Mouse (Mus musculus) forebrain, embryonic 10.5 days (tissue): ENCODE results near the gene Ficd. TPM values are rescaled to one million over a fixed set of nuclear protein-coding genes. Genes with fewer than 3 reads are reported as not detected.
"Not testable (repeated sequence)": the region's sequence is repeated elsewhere in the genome, so short reads cannot be mapped to it uniquely, and the experiment has no call there.

Experiments
- DNase-seq: peaks from one replicate; pipeline ENCODE4 v3.0.0-alpha.2; 2017; ENCODE audit warnings: low spot score; ENCODE audit errors: extremely low spot score
- H3K27ac ChIP-seq: fragments of 300-500 bp; sonication (generic); 2 replicates; pipeline ENCODE4 v1.5.1; 2016; ENCODE audit warnings: mild to moderate bottlenecking
- H3K27me3 ChIP-seq: fragments of 300-500 bp; sonication (generic); 2 replicates; pipeline ENCODE4 v1.6.1; 2016; ENCODE audit warnings: mild to moderate bottlenecking; ENCODE audit not compliant: poor library complexity, severe bottlenecking
- H3K36me3 ChIP-seq: fragments of 300-500 bp; sonication (generic); replicated peaks from 2 replicates; pipeline ENCODE4 v1.6.1; 2016; ENCODE audit warnings: mild to moderate bottlenecking, moderate library complexity
- H3K4me1 ChIP-seq: fragments of 300-500 bp; sonication (generic); 2 replicates; pipeline ENCODE4 v1.6.1; 2016
- H3K4me3 ChIP-seq: fragments of 300-500 bp; sonication (generic); 2 replicates; pipeline ENCODE4 v1.5.1; 2016; ENCODE audit warnings: mild to moderate bottlenecking, moderate library complexity
- H3K9me3 ChIP-seq: fragments of 300-500 bp; sonication (generic); 2 replicates; pipeline ENCODE4 v1.6.1; 2016; ENCODE audit warnings: mild to moderate bottlenecking, moderate library complexity
- WGBS: fragments of 180-500 bp; shearing (Covaris S2); methylation state at CpG from one replicate; pipeline ENCODE4 v1.1.7; 2016; 5-methylcytosine and 5-hydroxymethylcytosine counted together
- polyA plus RNA-seq: library from polyadenylated mRNA; unstranded; fragments of >200 nt; fragmentation: Nextera tagmentation; extraction: Ambion mirVana; gene quantifications from 2 replicates; pipeline ENCODE4 v1.2.1, GENCODE M21; 2016

Gene Ficd
- polyA plus RNA-seq, 1 experiment from 2014 or later: 2.9 TPM

- no peak for DNase-seq
- Histone ChIP-seq H3K4me3 (no peak overlapping the region; the same call in 1 of the 2 replicates), H3K9me3 (no peaks in the 10 kb centered on the region), H3K27me3 (no peaks in the 10 kb centered on the region), H3K27ac (no peak overlapping the region), H3K36me3 (peaks cover 61% of the 10 kb centered on the region), H3K4me1 (peaks cover 35% of the 10 kb centered on the region)
- 93% methylated on average over 8 of the region's 8 CpGs for WGBS
Measured at GRCm38 (mm10) chr5:113768806-113769205, 33.2 kb downstream of the Ficd start.

- under 1% methylated on average over 97 of the region's 97 CpGs for WGBS
- no peaks in the 10 kb centered on the region for H3K27me3 ChIP-seq
- DNase-seq: peak; percentile 88
- H3K4me3 ChIP-seq: peak overlapping the region; percentile 100
- H3K27ac ChIP-seq: peak overlapping the region; percentile 97
- H3K9me3 ChIP-seq: no peaks in the 10 kb centered on the region
- peaks cover 59% of the 10 kb centered on the region for H3K36me3 ChIP-seq
- peaks cover 40% of the 10 kb centered on the region for H3K4me1 ChIP-seq
Measured at GRCm38 (mm10) chr5:113771213-113772162, 35.9 kb downstream of the Ficd start.

- H3K27me3 ChIP-seq: no peaks in the 10 kb centered on the region
- peaks cover 40% of the 10 kb centered on the region for H3K4me1 ChIP-seq
- no peaks in the 10 kb centered on the region for H3K9me3 ChIP-seq
- H3K4me3 ChIP-seq: peak within 1 kb of the TSS; percentile 100
- H3K36me3 ChIP-seq: peaks cover 58% of the 10 kb centered on the region
- WGBS: under 1% methylated on average over 49 of the region's 49 CpGs
- H3K27ac ChIP-seq: peak within 1 kb of the TSS; percentile 97
- DNase-seq: peak; percentile 89
Measured at GRCm38 (mm10) chr5:113772450-113772895, 36.9 kb downstream of the Ficd start, which contains the start of the genes Sart3 and Iscu. TSS of gene Sart3 (minus strand) at chr5:113772510. TSS of gene Iscu (plus strand) at chr5:113772748.

GRCm38 (mm10) chr5:113772905-113773519, 37.4 kb downstream of the Ficd start:
- WGBS: 2% methylated on average over 38 of the region's 38 CpGs
- DNase-seq: no peak
- Histone ChIP-seq H3K36me3 (peaks cover 57% of the 10 kb centered on the region), H3K9me3 (no peaks in the 10 kb centered on the region), H3K27me3 (no peaks in the 10 kb centered on the region), H3K27ac (peak overlapping the region; percentile 97), H3K4me3 (peak overlapping the region; percentile 100), H3K4me1 (peaks cover 40% of the 10 kb centered on the region)

DNA sequence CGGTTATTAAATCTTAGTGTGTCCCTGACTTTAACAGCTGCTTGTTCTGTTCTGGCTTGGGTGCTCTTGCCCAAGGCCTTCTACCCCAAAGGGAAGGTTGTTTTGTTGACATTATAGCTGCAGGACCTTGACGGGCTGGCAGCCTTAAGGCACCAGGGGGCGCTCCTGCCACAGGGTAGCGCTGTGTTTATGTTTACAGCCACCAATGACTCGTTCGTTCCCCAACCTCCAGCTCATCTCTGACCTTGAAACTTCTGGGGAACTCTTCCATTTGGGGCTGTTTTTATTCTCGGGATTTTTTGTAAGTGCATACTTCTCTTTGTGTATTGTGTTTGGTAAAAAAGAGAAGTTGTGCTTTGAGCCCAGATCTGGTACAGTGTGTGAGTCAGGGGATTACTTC, 38.1 kb downstream of the Ficd start:
- Histone ChIP-seq H3K36me3 (peaks cover 56% of the 10 kb centered on the region), H3K9me3 (no peaks in the 10 kb centered on the region), H3K27ac (no peak overlapping the region), H3K27me3 (no peaks in the 10 kb centered on the region), H3K4me1 (peaks cover 37% of the 10 kb centered on the region), H3K4me3 (peak overlapping the region; percentile 100)
- DNase-seq: peak; percentile 80
- 3% methylated on average over 7 of the region's 7 CpGs for WGBS

GRCm38 (mm10) chr5:113775585-113775984, 40.0 kb downstream of the Ficd start:
- H3K36me3 ChIP-seq: peaks cover 46% of the 10 kb centered on the region
- no peak overlapping the region for H3K4me3 ChIP-seq
- no peaks in the 10 kb centered on the region for H3K9me3 ChIP-seq
- DNase-seq: no peak
- peaks cover 18% of the 10 kb centered on the region for H3K4me1 ChIP-seq
- no peaks in the 10 kb centered on the region for H3K27me3 ChIP-seq
- 93% methylated on average over 10 of the region's 10 CpGs for WGBS
- no peak overlapping the region for H3K27ac ChIP-seq

- peaks cover 15% of the 10 kb centered on the region for H3K4me1 ChIP-seq
- no peaks in the 10 kb centered on the region for H3K9me3 ChIP-seq
- H3K36me3 ChIP-seq: peaks cover 46% of the 10 kb centered on the region
- no peaks in the 10 kb centered on the region for H3K27me3 ChIP-seq
- DNase-seq: no peak
- no peak overlapping the region for H3K27ac ChIP-seq
- no peak overlapping the region for H3K4me3 ChIP-seq
- 95% methylated on average over 15 of the region's 15 CpGs for WGBS
Measured at GRCm38 (mm10) chr5:113776128-113776895, 40.7 kb downstream of the Ficd start.

DNA sequence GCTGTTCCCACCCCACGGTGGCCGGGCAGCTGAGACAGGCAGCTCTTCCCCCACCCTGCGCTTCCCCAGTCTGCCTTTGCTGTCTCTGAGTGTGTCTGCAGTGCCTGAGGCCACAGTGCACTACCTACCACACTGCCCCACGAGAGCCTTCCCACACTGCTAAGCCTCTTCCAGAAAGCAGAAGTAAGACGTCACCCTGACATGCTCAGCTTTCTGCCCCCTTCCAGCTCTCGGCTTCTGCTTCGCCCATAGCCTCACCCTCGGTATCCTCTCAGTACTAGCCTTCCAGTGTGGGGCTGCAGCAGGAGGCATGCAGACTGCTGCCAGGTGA, 41.3 kb downstream of the Ficd start:
- Histone ChIP-seq H3K27me3 (no peaks in the 10 kb centered on the region), H3K4me1 (peaks cover 15% of the 10 kb centered on the region), H3K27ac (no peak overlapping the region), H3K4me3 (no peak overlapping the region), H3K36me3 (peaks cover 46% of the 10 kb centered on the region), H3K9me3 (no peaks in the 10 kb centered on the region)
- 94% methylated on average over 8 of the region's 8 CpGs for WGBS
- DNase-seq: no peak

DNA sequence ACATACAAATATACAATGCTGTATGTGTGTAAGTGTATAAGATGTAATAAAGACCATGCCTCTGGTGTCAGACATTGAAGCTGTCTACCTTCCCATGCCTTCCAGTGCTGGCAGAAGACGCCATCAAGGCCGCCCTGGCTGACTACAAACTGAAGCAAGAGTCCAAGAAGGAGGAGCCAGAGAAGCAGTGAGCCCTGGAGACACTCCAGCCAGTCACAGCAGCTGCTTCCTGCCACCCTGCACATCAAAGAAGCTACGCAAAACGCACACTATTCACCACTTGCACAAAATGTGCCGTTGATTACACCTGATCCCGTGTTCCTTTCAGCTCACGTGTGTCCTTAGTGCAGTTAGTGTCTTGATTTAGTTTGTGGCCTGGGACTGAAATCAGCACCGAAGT, 42.1 kb downstream of the Ficd start:
- peaks cover 15% of the 10 kb centered on the region for H3K4me1 ChIP-seq
- H3K4me3 ChIP-seq, DNase-seq, H3K9me3 ChIP-seq, H3K27me3 ChIP-seq, H3K27ac ChIP-seq: not testable (repeated sequence)
- 93% methylated on average over 8 of the region's 8 CpGs for WGBS
- H3K36me3 ChIP-seq: peaks cover 46% of the 10 kb centered on the region

DNA sequence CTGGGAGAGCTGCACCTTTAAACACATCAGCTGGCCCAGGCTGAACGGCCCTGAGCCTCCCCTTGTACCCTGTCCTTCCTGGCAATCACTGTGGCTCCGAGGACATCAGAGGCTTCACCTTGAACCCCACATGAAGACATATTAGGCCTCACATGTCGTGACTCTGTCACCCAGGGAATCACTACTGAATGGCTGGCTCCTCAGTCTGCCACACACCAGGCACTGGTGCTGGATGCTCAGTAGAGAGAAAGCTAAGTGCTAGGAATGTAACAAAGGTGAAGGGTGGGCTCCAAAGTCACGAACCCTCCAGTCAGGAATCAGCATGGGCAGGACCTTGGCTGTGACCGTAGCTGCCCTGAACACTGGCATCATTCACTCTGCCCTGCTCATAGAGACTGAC, 44.0 kb downstream of the Ficd start:
- Histone ChIP-seq H3K4me1 (peaks cover 10% of the 10 kb centered on the region), H3K9me3 (no peaks in the 10 kb centered on the region), H3K4me3 (no peak overlapping the region), H3K36me3 (peaks cover 40% of the 10 kb centered on the region), H3K27me3 (peaks cover 17% of the 10 kb centered on the region), H3K27ac (no peak overlapping the region)
- no peak for DNase-seq
- WGBS: 81% methylated on average over 5 of the region's 5 CpGs

DNA sequence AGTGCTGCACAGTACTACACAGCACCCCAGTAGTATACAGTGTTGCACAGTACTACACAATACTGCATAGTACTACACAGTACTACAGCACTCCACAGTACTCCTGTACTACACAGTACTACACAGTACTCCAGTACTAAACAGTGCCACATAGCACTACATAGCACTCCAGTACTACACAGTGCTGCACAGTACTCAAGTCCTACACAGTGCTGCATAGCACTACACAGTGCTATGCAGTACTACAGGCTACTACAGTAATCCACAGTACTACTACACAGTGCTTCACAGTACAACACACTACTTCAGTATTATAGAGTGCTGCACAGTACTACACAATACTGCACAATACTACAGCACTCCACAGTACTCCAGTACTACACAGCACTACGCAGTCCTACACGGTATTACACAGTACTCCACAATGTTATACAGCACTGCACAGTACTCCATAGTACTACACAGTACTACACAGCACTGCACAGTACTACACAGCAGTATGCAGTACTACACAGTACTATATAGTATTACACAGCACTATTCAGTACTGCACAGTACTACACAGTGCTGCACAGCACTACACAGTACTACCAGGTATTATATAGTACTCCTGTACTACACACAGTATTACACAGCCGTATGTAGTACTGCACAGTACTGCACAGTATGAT, 44.6 kb downstream of the Ficd start:
- Histone ChIP-seq H3K4me1 (peaks cover 10% of the 10 kb centered on the region), H3K4me3 (no peak overlapping the region), H3K27me3 (peaks cover 17% of the 10 kb centered on the region), H3K36me3 (peaks cover 34% of the 10 kb centered on the region), H3K27ac (no peak overlapping the region), H3K9me3 (no peaks in the 10 kb centered on the region)
- 96% methylated on average over 3 of the region's 3 CpGs for WGBS
- no peak for DNase-seq

DNA sequence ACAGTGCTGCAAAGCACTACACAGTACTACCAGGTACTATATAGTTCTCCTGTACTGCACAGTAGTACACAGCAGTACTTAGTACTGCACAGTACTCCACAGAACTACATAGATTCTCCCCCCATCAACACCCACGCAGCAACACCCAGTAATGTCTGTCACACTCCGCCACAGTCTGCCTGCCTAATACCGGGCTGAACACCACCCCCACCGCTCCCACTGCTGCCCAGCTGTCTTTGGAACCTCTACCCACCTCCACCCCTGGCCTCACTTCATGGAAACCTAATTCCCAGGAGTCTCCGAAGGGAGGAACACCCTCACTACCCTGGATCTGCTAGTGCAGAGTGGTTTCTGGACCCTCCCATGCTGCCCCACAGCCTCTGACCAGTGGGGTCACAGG, 45.2 kb downstream of the Ficd start:
- DNase-seq: no peak
- 92% methylated on average over 5 of the region's 5 CpGs for WGBS
- H3K9me3 ChIP-seq: no peaks in the 10 kb centered on the region
- H3K4me1 ChIP-seq: peaks cover 10% of the 10 kb centered on the region
- H3K27me3 ChIP-seq: peaks cover 17% of the 10 kb centered on the region
- H3K27ac ChIP-seq: no peak overlapping the region
- peaks cover 28% of the 10 kb centered on the region for H3K36me3 ChIP-seq
- no peak overlapping the region for H3K4me3 ChIP-seq
